Mouse (Mus musculus) liver, embryonic 16.5 days (tissue): ENCODE measurements around the gene Ttyh2. TPM values are rescaled to one million over a fixed set of nuclear protein-coding genes. Genes with fewer than 3 reads are reported as not detected.
A peak's percentile ranks its signal among the peaks of the same experiment; 100 is the strongest.

Experiments
- ATAC-seq: fragments of 200-750 bp; cut with Nextera tagmentation; 2 replicates; pipeline ENCODE4 v1.8.0; 2017; ENCODE audit warnings: low read depth, mild to moderate bottlenecking, moderate number of reproducible peaks, moderate library complexity
- H3K27ac ChIP-seq: fragments of 300-500 bp; sonication (generic); 2 replicates; pipeline ENCODE4 v1.5.1; 2014; ENCODE audit warnings: mild to moderate bottlenecking, low read length
- H3K27me3 ChIP-seq: fragments of 300-500 bp; sonication (generic); 2 replicates; pipeline ENCODE4 v1.6.1; 2014; ENCODE audit warnings: low read depth, low read length, mixed read lengths; ENCODE audit not compliant: control insufficient read depth, insufficient read depth
- H3K36me3 ChIP-seq: fragments of 300-500 bp; sonication (generic); 2 replicates; pipeline ENCODE4 v1.6.1; 2014; ENCODE audit warnings: mild to moderate bottlenecking; ENCODE audit not compliant: control insufficient read depth, insufficient read depth
- H3K4me1 ChIP-seq: fragments of 300-500 bp; sonication (generic); 2 replicates; pipeline ENCODE4 v1.6.1; 2014; ENCODE audit warnings: low read depth, low read length, mixed read lengths; ENCODE audit not compliant: control insufficient read depth
- H3K4me2 ChIP-seq: fragments of 300-500 bp; sonication (generic); 2 replicates; pipeline ENCODE4 v1.6.1; 2014; ENCODE audit warnings: low read depth, low read length, mixed read lengths
- H3K4me3 ChIP-seq: fragments of 300-500 bp; sonication (generic); 2 replicates; pipeline ENCODE4 v1.5.1; 2014; ENCODE audit warnings: low read depth, mild to moderate bottlenecking, low read length
- H3K9ac ChIP-seq: fragments of 300-500 bp; sonication (generic); 2 replicates; pipeline ENCODE4 v1.6.1; 2014; ENCODE audit warnings: low read depth, low read length
- H3K9me3 ChIP-seq: fragments of 300-500 bp; sonication (generic); replicated peaks from 2 replicates; pipeline ENCODE4 v1.6.1; 2016; ENCODE audit warnings: low read length; ENCODE audit not compliant: control insufficient read depth
- WGBS: fragments of 180-500 bp; shearing (Covaris S2); extraction: QIAGEN DNeasy Blood & Tissue Kit; methylation state at CpG from one replicate; pipeline ENCODE4 v1.1.7; 2014; ENCODE audit not compliant: insufficient replicate concordance; 5-methylcytosine and 5-hydroxymethylcytosine counted together
- polyA plus RNA-seq: library from polyadenylated mRNA; unstranded; fragments of >200 nt; fragmentation: Nextera tagmentation; extraction: Ambion mirVana; gene quantifications from 2 replicates; pipeline ENCODE4 v1.2.1, GENCODE M21; 2015

Ttyh2 gene
- polyA plus RNA-seq, 1 experiment from 2014 or later, result 15.3 TPM

GRCm38 (mm10) chr11:114702996-114703361 is 27.7 kb downstream of the Ttyh2 start:
- Histone ChIP-seq H3K36me3 (no peaks in the 10 kb centered on the region), H3K4me1 (no peaks in the 10 kb centered on the region)
- ATAC-seq, result no peak

GRCm38 (mm10) chr11:114704071-114704913 is 29.1 kb downstream of the Ttyh2 start:
- H3K27me3 ChIP-seq, result no peaks in the 10 kb centered on the region
- no peak overlapping the region for H3K27ac ChIP-seq
- H3K9ac ChIP-seq, result no peak overlapping the region
- no peaks in the 10 kb centered on the region for H3K4me1 ChIP-seq
- 69% methylated on average over 22 of the region's 22 CpGs for WGBS
- H3K9me3 ChIP-seq, result no peaks in the 10 kb centered on the region
- H3K36me3 ChIP-seq, result no peaks in the 10 kb centered on the region
- no peak overlapping the region for H3K4me2 ChIP-seq
- no peak overlapping the region for H3K4me3 ChIP-seq
- no peak for ATAC-seq

More at GRCm38 (mm10) chr11:114702996-114703361, 27.7 kb downstream of the Ttyh2 start:
- H3K9me3 ChIP-seq, result no peaks in the 10 kb centered on the region
- no peak overlapping the region for H3K9ac ChIP-seq
- no peaks in the 10 kb centered on the region for H3K27me3 ChIP-seq
- H3K27ac ChIP-seq, result no peak overlapping the region
- 60% methylated on average over 6 of the region's 6 CpGs for WGBS
- H3K4me3 ChIP-seq, result no peak overlapping the region
- no peak overlapping the region for H3K4me2 ChIP-seq

- no peak for ATAC-seq
- no peaks in the 10 kb centered on the region for H3K9me3 ChIP-seq
These were observed 31.1 kb downstream of the Ttyh2 start for GRCm38 (mm10) chr11:114706358-114706757.

GRCm38 (mm10) chr11:114711393-114711792 is 36.2 kb downstream of the Ttyh2 start:
- Histone ChIP-seq H3K9me3 (no peaks in the 10 kb centered on the region), H3K4me2 (no peak overlapping the region), H3K27me3 (no peaks in the 10 kb centered on the region), H3K4me3 (no peak overlapping the region), H3K36me3 (no peaks in the 10 kb centered on the region), H3K9ac (no peak overlapping the region), H3K27ac (no peak overlapping the region), H3K4me1 (no peaks in the 10 kb centered on the region)
- 49% methylated on average over 3 of the region's 3 CpGs for WGBS
- ATAC-seq, result no peak

More at GRCm38 (mm10) chr11:114706358-114706757, 31.1 kb downstream of the Ttyh2 start:
- Histone ChIP-seq H3K4me2 (no peak overlapping the region), H3K9ac (no peak overlapping the region), H3K27me3 (no peaks in the 10 kb centered on the region), H3K27ac (no peak overlapping the region), H3K4me1 (no peaks in the 10 kb centered on the region), H3K36me3 (no peaks in the 10 kb centered on the region), H3K4me3 (no peak overlapping the region)
- WGBS, result 52% methylated on average over 5 of the region's 5 CpGs

- Histone ChIP-seq H3K9me3 (no peaks in the 10 kb centered on the region), H3K27me3 (no peaks in the 10 kb centered on the region), H3K36me3 (no peaks in the 10 kb centered on the region), H3K4me2 (no peak overlapping the region), H3K4me1 (no peaks in the 10 kb centered on the region), H3K4me3 (no peak overlapping the region), H3K9ac (no peak overlapping the region), H3K27ac (no peak overlapping the region)
- ATAC-seq, result no peak
- WGBS, result 76% methylated on average over 12 of the region's 12 CpGs
These were observed 36.6 kb downstream of the Ttyh2 start for GRCm38 (mm10) chr11:114711861-114712260.

- Histone ChIP-seq H3K36me3 (no peaks in the 10 kb centered on the region), H3K4me2 (no peak overlapping the region), H3K9me3 (no peaks in the 10 kb centered on the region), H3K4me1 (no peaks in the 10 kb centered on the region), H3K27ac (no peak overlapping the region), H3K27me3 (no peaks in the 10 kb centered on the region), H3K4me3 (no peak overlapping the region), H3K9ac (no peak overlapping the region)
- no peak for ATAC-seq
- WGBS, result 78% methylated on average over 6 of the region's 6 CpGs
These were observed 39.3 kb downstream of the Ttyh2 start for GRCm38 (mm10) chr11:114714526-114714925.

- 57% methylated on average over 7 of the region's 7 CpGs for WGBS
- Histone ChIP-seq H3K9ac (no peak overlapping the region), H3K27ac (no peak overlapping the region), H3K4me3 (no peak overlapping the region), H3K36me3 (no peaks in the 10 kb centered on the region), H3K4me2 (no peak overlapping the region), H3K4me1 (no peaks in the 10 kb centered on the region), H3K9me3 (no peaks in the 10 kb centered on the region), H3K27me3 (no peaks in the 10 kb centered on the region)
- ATAC-seq, result no peak
These were observed 40.3 kb downstream of the Ttyh2 start for GRCm38 (mm10) chr11:114715531-114715930.

- Histone ChIP-seq H3K27me3 (no peaks in the 10 kb centered on the region), H3K36me3 (no peaks in the 10 kb centered on the region), H3K4me1 (no peaks in the 10 kb centered on the region), H3K9me3 (no peaks in the 10 kb centered on the region), H3K27ac (no peak overlapping the region), H3K4me2 (no peak overlapping the region), H3K4me3 (no peak overlapping the region), H3K9ac (no peak overlapping the region)
- peak; percentile 54 for ATAC-seq
- 68% methylated on average over 10 of the region's 10 CpGs for WGBS
These were observed 45.3 kb downstream of the Ttyh2 start for GRCm38 (mm10) chr11:114720535-114720934.

- no peak overlapping the region for H3K9ac ChIP-seq
- H3K4me2 ChIP-seq, result no peak overlapping the region
- 53% methylated on average over 8 of the region's 8 CpGs for WGBS
- no peaks in the 10 kb centered on the region for H3K4me1 ChIP-seq
- no peak for ATAC-seq
- H3K36me3 ChIP-seq, result no peaks in the 10 kb centered on the region
- H3K27ac ChIP-seq, result no peak overlapping the region
- H3K9me3 ChIP-seq, result no peaks in the 10 kb centered on the region
- no peaks in the 10 kb centered on the region; the same call in 1 of the 2 replicates for H3K27me3 ChIP-seq
- H3K4me3 ChIP-seq, result no peak overlapping the region
These were observed 47.2 kb downstream of the Ttyh2 start for GRCm38 (mm10) chr11:114722438-114722837.
